Mouse (Mus musculus): ENCODE measurements around the gene Chd4.

DNA sequence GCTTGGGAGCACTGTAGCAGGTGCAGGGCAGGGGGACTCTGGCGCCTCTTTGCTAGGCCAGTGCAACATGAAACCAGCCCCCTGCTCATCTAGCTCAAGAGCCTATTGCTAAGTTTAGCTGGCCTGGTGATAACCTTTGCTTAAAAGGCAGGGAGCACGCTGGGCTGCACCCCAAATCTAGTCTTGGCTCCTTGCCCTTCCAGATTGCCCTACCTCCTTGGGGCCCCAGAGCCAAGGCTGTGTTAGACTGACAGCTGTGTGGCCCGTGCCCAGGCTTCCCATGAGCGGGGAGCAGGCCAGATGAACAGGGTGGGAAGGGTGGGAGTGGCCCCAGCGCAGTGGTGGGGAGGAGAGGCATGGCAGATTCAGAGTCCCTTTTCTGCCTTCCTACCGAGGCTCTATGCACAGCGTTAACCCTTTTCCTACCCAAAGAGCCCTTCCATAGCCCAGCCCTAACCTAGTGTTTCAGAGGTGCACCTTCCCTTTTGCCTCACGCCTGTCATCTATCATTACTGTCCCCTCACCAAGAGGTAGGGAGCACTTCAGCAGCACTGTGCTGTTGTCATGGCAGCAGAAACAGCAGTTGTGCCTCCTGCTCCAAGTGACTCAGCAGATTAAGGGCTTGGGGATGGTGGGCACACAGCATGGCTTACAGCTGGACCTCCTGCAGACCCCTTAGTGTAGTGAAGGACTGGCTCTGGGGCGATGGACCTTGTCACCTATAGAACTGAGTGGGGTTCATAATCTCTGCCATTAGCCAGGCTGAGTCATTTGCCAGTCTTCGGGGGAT, 71.3 kb downstream of the Chd4 start:
- no peak for TF ChIP-seq CTCF (IDR thresholded peaks at IDR 0.05; ENCODE audit: low read depth)
- TF ChIP-seq EP300 (IDR thresholded peaks at IDR 0.05; ENCODE audit: low read depth): no peak

All from liver, postnatal 0 days (tissue).